Mouse (Mus musculus) forebrain, postnatal 0 days (tissue): ENCODE results near the gene Tram2. TPM values are rescaled to one million over a fixed set of nuclear protein-coding genes. Genes with fewer than 3 reads are reported as not detected.

Experiments used
- ATAC-seq: fragments of 200-750 bp; cut with Nextera tagmentation; 2 replicates; pipeline ENCODE4 v1.8.0; 2017; ENCODE audit warnings: mild to moderate bottlenecking, moderate library complexity
- DNase-seq: peaks from one replicate; pipeline ENCODE4 v3.0.0-alpha.2; 2015
- H3K27ac ChIP-seq: fragments of 300-500 bp; sonication (generic); 2 replicates; pipeline ENCODE4 v1.5.1; 2014; ENCODE audit warnings: low read depth, mild to moderate bottlenecking, antibody characterized with exemption, low read length, moderate library complexity, mixed read lengths
- H3K27me3 ChIP-seq: fragments of 300-500 bp; sonication (generic); 2 replicates; pipeline ENCODE4 v1.6.1; 2014; ENCODE audit warnings: mild to moderate bottlenecking, low read length, mixed read lengths; ENCODE audit not compliant: insufficient read depth
- H3K36me3 ChIP-seq: fragments of 300-500 bp; sonication (generic); 2 replicates; pipeline ENCODE4 v1.6.1; 2014; ENCODE audit warnings: mild to moderate bottlenecking, moderate library complexity; ENCODE audit not compliant: insufficient read depth
- H3K4me1 ChIP-seq: fragments of 300-500 bp; sonication (generic); 2 replicates; pipeline ENCODE4 v1.6.1; 2014; ENCODE audit warnings: antibody characterized with exemption; ENCODE audit not compliant: insufficient read depth
- H3K4me2 ChIP-seq: fragments of 300-500 bp; sonication (generic); 2 replicates; pipeline ENCODE4 v1.6.1; 2014; ENCODE audit warnings: low read depth, mild to moderate bottlenecking, moderate library complexity
- H3K4me3 ChIP-seq: fragments of 300-500 bp; sonication (generic); 2 replicates; pipeline ENCODE4 v1.5.1; 2014; ENCODE audit warnings: low read depth, low read length, mixed read lengths
- H3K9ac ChIP-seq: fragments of 300-500 bp; sonication (generic); 2 replicates; pipeline ENCODE4 v1.6.1; 2014; ENCODE audit warnings: mild to moderate bottlenecking
- H3K9me3 ChIP-seq: fragments of 300-500 bp; sonication (generic); 2 replicates; pipeline ENCODE4 v1.6.1; 2016; ENCODE audit warnings: low read length
- CTCF ChIP-seq: sonication (generic); IDR thresholded peaks from 2 replicates; pipeline ENCODE4 v1.5.1; 2016; ENCODE audit warnings: antibody characterized with exemption, control low read depth, low read depth
- WGBS: fragments of 180-500 bp; shearing (Covaris S2); extraction: QIAGEN DNeasy Blood & Tissue Kit; methylation state at CpG from one replicate; pipeline ENCODE4 v1.1.7; 2014; 5-methylcytosine and 5-hydroxymethylcytosine counted together
- polyA plus RNA-seq: library from polyadenylated mRNA; unstranded; fragments of >200 nt; fragmentation: Nextera tagmentation; extraction: Ambion mirVana; gene quantifications from 2 replicates; pipeline ENCODE4 v1.2.1, GENCODE M21; 2015
- total RNA-seq: library from RNA; depleted of rRNA; stranded (reverse); fragments of >200 nt; gene quantifications from 2 replicates; pipeline ENCODE4 v1.2.3, GENCODE M21; 2014; rRNA removed

The Tram2 gene
- total RNA-seq (0.85 and 1.9 TPM in 2 replicates), polyA plus RNA-seq (0.98 and 1.3 TPM in 2 replicates)

DNA sequence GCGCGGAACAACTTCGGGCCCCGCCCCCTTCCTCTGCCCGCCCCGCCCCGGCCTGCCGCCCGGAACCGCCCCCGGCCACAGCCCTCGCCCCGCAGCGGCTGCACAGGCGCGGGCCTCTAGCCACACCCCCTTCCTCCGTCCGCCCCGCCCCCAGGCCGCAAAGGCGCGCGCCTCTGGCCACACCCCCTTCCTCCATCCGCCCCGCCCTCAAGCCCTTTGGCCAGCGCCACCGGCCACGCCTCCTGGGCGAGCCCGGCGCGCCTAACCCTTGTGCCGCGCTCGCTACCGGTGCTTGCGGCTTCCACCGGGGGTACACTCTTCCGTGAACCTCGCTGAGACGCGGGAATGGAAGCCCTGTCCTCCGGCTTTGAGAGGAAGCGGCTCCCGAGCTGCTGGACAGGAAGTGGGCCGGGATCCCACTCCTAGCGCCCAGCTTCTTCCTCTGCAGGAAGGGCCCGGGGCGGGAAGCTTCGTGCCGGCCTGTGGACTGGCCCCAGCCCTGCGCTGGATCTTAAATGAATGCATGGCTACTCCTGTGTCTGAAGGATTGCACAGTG is at the start of gene Tram2:
Gene Tram2, minus strand, starts transcription at position 13 of the 557 bp plus-strand sequence.
- DNase-seq (peak; percentile 89), ATAC-seq (peak; percentile 94)
- Histone ChIP-seq H3K9me3 (no peaks in the 10 kb centered on the region), H3K4me1 (no peaks in the 10 kb centered on the region), H3K9ac (peak within 1 kb of the TSS; percentile 84), H3K27ac (peak within 1 kb of the TSS; percentile 71), H3K4me3 (peak within 1 kb of the TSS; percentile 80), H3K4me2 (peak within 1 kb of the TSS; percentile 76), H3K27me3 (no peaks in the 10 kb centered on the region), H3K36me3 (no peaks in the 10 kb centered on the region)
- WGBS = 2% methylated on average over 46 of the region's 52 CpGs
- peak; percentile 34; the same call in 1 of the 2 replicates for TF ChIP-seq CTCF

DNA sequence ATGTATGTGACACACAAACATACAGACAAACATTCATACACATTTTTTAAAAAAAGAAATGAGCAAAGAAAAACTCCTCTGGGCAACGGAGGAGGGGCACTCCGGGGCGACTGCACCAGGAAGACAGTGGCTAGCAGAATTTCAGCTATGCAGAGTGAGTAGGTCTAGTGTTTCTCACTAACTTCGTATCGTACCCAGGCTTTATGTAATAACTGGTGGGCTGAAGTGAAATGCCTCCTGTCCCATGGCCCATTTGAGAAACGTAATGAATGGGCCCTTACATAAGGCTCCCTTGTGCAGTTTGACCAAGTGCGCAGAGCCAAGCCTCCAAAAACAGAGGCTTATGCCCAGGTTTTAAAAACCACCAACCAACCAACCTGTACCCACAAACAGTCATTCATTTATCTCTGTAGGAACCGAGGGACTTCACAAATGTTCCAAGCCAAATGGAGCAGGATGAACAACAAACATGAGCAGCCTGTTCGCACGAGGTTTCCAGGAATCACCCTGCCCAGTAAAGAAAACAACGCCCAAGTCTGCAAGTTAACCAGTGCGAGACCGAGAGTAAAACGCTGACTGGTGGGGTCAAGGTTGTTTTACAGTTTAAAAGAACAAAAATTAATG is 45.8 kb upstream of the Tram2 start:
- H3K4me3 ChIP-seq = no peak overlapping the region
- TF ChIP-seq CTCF = no peak
- no peaks in the 10 kb centered on the region for H3K9me3 ChIP-seq
- no peaks in the 10 kb centered on the region for H3K27me3 ChIP-seq
- 76% methylated on average over 14 of the region's 14 CpGs for WGBS
- no peak overlapping the region for H3K27ac ChIP-seq
- no peaks in the 10 kb centered on the region for H3K4me1 ChIP-seq
- no peak overlapping the region for H3K9ac ChIP-seq
- H3K4me2 ChIP-seq = no peak overlapping the region
- DNase-seq (no peak), ATAC-seq (no peak)
- H3K36me3 ChIP-seq = no peaks in the 10 kb centered on the region

DNA sequence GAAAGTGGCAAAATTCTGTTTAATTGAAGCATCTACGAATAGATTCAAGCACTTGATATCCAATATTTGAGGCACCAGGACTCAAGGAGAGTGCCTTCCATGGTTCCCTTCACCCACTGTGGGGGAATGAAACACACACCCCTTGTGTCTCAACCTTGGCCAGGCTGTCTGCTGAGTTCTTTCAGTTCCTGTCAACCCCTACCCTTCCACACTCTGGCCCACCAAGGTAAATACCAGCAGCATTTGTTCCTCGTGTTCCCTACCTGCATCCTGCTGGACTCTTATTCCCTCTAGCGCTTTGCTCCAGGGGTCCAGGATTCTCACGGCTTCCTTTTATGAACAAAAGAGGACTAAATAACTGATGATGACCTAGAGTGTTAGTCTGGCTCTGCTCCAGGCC is 24.8 kb upstream of the Tram2 start:
- no peak overlapping the region for H3K4me3 ChIP-seq
- ATAC-seq (no peak), DNase-seq (no peak)
- H3K27me3 ChIP-seq = no peaks in the 10 kb centered on the region
- H3K27ac ChIP-seq = no peak overlapping the region
- H3K36me3 ChIP-seq = no peaks in the 10 kb centered on the region
- H3K4me2 ChIP-seq = no peak overlapping the region
- H3K9ac ChIP-seq = no peak overlapping the region
- H3K9me3 ChIP-seq = no peaks in the 10 kb centered on the region
- no peak for TF ChIP-seq CTCF
- 87% methylated on average over 4 of the region's 4 CpGs for WGBS
- H3K4me1 ChIP-seq = no peaks in the 10 kb centered on the region

DNA sequence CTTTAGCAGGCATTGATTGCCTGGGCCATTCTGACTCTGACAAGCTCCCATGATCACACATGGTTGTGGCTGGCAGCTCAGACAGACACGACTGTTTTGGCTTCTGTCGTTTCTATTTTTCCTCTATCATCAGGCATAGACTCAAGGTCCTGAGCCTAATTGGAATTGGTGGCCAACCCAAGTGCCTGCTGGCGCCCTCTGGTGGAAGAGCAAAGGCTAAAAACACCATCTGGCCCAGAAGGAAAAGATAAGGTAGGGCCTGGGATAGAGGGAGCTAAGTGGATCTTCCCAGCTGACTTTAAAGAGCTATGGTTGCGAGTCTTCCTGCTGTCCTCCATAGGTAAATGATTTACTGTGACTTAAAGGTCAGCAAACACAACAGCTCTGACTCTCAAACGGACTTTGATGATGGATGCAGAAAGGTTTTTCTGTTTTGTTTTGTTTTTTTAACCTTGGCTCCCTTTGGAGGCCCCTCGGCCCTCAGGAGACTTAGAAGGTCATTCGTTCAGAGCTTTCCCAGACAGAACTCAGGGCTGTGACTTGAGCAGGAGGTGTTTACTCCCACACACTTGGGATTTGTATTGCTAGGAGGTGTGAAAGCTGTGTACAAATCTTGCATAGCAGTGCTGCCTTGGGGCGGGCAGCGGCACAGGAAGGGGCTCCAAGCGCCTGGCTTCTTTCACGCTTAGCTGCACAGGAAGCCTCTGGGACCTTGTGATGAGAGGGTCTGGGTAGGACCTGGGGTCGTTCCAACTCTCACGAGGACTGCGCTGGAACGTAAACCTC is 22.4 kb upstream of the Tram2 start:
- no peaks in the 10 kb centered on the region for H3K9me3 ChIP-seq
- H3K36me3 ChIP-seq = no peaks in the 10 kb centered on the region
- ATAC-seq = no peak
- H3K4me3 ChIP-seq = no peak overlapping the region
- no peak overlapping the region for H3K4me2 ChIP-seq
- TF ChIP-seq CTCF = peak; percentile 58
- no peaks in the 10 kb centered on the region for H3K27me3 ChIP-seq
- 60% methylated on average over 15 of the region's 15 CpGs for WGBS
- no peak overlapping the region for H3K9ac ChIP-seq
- H3K27ac ChIP-seq = no peak overlapping the region
- no peaks in the 10 kb centered on the region for H3K4me1 ChIP-seq
- DNase-seq = peak; percentile 11

DNA sequence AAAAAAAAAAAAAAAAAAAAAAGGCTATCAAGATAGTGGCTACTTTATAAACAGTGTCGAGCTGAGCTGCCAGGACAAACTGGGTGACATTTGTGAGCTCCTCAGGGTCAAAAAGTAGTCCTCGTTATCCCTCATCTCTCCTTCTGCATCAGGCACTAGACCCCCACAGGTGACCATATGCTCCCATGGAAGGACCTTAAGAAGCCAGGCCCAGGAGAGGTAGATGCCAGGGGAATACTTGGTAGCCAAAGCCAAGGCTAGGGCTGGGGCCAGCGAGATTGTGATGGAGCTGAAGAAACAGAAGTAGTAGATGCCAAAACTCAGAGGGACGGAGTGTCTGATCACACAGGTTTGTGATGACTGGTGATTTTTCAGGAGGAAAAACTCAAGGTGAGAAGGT is 21.7 kb upstream of the Tram2 start:
- H3K4me1 ChIP-seq = no peaks in the 10 kb centered on the region
- TF ChIP-seq CTCF = no peak
- no peak overlapping the region for H3K4me3 ChIP-seq
- DNase-seq = no peak
- no peak overlapping the region for H3K9ac ChIP-seq
- 78% methylated on average over 4 of the region's 4 CpGs for WGBS
- no peak for ATAC-seq
- H3K36me3 ChIP-seq = no peaks in the 10 kb centered on the region
- H3K27ac ChIP-seq = no peak overlapping the region
- no peaks in the 10 kb centered on the region for H3K9me3 ChIP-seq
- H3K4me2 ChIP-seq = no peak overlapping the region
- H3K27me3 ChIP-seq = no peaks in the 10 kb centered on the region

DNA sequence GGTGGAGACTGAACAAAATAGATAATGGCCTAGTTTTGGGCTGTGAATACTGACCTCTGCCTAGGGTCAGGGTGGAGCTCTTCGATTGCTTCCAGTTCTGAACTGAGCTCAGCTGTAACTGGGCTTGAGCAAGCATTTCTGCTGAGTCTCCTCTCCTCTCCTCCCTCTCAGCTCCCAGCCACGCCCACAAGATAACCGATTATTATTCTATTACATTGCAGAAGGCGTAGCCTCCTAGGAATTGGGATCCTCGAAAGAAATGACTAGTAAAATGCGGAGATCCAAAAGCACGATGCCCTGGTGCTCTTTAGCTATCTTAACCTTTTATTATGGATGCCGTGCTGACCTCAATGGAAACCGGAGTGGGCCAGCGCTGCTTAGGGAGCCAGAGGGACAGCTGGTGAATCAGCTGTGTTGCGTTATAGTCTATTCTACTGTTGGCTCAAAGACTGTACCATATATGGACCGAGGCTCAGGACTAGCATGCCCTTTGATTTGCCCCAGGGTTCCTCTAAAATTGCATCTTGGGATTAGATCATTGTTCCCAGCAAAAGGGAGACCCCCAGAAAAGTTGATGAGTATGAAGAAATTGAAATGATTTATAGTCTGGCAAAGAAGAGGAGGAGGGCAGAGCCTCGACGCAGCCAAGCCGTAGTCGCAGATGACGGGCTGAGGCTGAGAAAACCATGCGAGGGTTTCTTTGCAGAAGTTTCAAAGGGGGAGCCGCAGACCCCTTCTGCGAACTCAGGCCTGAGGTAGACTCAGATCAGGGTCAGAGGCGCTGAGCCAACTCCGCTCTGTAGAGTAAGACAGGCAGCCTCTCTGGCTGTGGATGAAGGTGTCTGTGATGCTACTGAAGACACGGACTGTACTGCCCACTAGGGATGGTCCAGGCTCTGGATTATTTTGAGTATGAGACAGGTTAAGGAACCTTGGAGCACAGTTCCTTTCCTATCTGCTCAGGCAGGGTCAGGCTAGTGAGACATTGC is 18.3 kb upstream of the Tram2 start:
- Histone ChIP-seq H3K9me3 (no peaks in the 10 kb centered on the region), H3K36me3 (no peaks in the 10 kb centered on the region), H3K4me3 (no peak overlapping the region), H3K27me3 (no peaks in the 10 kb centered on the region), H3K9ac (no peak overlapping the region), H3K27ac (no peak overlapping the region), H3K4me1 (no peaks in the 10 kb centered on the region), H3K4me2 (no peak overlapping the region)
- DNase-seq = no peak
- no peak for ATAC-seq
- 86% methylated on average over 23 of the region's 23 CpGs for WGBS
- no peak for TF ChIP-seq CTCF
